Mouse (Mus musculus): ENCODE data around the gene Gpr18. TPM values are rescaled to one million over a fixed set of nuclear protein-coding genes. Genes with fewer than 3 reads are reported as not detected.

Gene Gpr18
- not detected for total RNA-seq (2021)
- long read RNA-seq, experiment 1, result 0 reads
- long read RNA-seq, experiment 2, result 0 reads

- no peak for DNase-seq
Observed at GRCm38 (mm10) chr14:121915621-121916020, at the start of gene Gpr18. Gpr18 (minus strand) TSS chr14:121915781.

- DNase-seq, result no peak
Observed at GRCm38 (mm10) chr14:121964990-121965389, 49.4 kb upstream of the Gpr18 start, which contains the start of gene Gpr183. Gpr183 (minus strand) TSS chr14:121965195.

- no peak for DNase-seq
Observed at GRCm38 (mm10) chr14:121963942-121964335, 48.4 kb upstream of the Gpr18 start.

- DNase-seq, result no peak
Observed at GRCm38 (mm10) chr14:121963251-121963941, 47.8 kb upstream of the Gpr18 start.

- DNase-seq, result no peak
Observed at GRCm38 (mm10) chr14:121962128-121962890, 46.7 kb upstream of the Gpr18 start.

- no peak for DNase-seq
Observed at GRCm38 (mm10) chr14:121961496-121962127, 46.0 kb upstream of the Gpr18 start.

- no peak for DNase-seq
Observed at GRCm38 (mm10) chr14:121960997-121961396, 45.4 kb upstream of the Gpr18 start.

- DNase-seq, result no peak
Observed at GRCm38 (mm10) chr14:121960531-121960930, 45.0 kb upstream of the Gpr18 start.

GRCm38 (mm10) chr14:121960031-121960430 is 44.5 kb upstream of the Gpr18 start:
- no peak for DNase-seq

GRCm38 (mm10) chr14:121959538-121959980 is 44.0 kb upstream of the Gpr18 start:
- no peak for DNase-seq

- peak; percentile 8 for DNase-seq
Observed at GRCm38 (mm10) chr14:121958751-121959537, 43.4 kb upstream of the Gpr18 start.

- no peak for DNase-seq
Observed at GRCm38 (mm10) chr14:121958041-121958750, 42.6 kb upstream of the Gpr18 start.

GRCm38 (mm10) chr14:121957176-121957871 is 41.7 kb upstream of the Gpr18 start:
- DNase-seq, result no peak

GRCm38 (mm10) chr14:121956291-121956690 is 40.7 kb upstream of the Gpr18 start:
- DNase-seq, result no peak

- DNase-seq, result no peak
Observed at GRCm38 (mm10) chr14:121955176-121955795, 39.7 kb upstream of the Gpr18 start.

GRCm38 (mm10) chr14:121954608-121955007 is 39.0 kb upstream of the Gpr18 start:
- DNase-seq, result no peak

- DNase-seq, result no peak
Observed at GRCm38 (mm10) chr14:121954129-121954528, 38.5 kb upstream of the Gpr18 start.

- no peak for DNase-seq
Observed at GRCm38 (mm10) chr14:121952046-121952400, 36.4 kb upstream of the Gpr18 start.

GRCm38 (mm10) chr14:121951399-121952045 is 35.9 kb upstream of the Gpr18 start:
- no peak for DNase-seq

GRCm38 (mm10) chr14:121949897-121950296 is 34.3 kb upstream of the Gpr18 start:
- DNase-seq, result no peak

Measured in gastrocnemius, postnatal 10 days (tissue).